Mouse (Mus musculus): ENCODE measurements around the gene Kncn. TPM values are rescaled to one million over a fixed set of nuclear protein-coding genes. Genes with fewer than 3 reads are reported as not detected.

Gene Kncn
- polyA plus RNA-seq, 1 experiment from 2014 or later = not detected

Other genes starting within 250 kb of the Kncn start
- 0.54 and 0.93 TPM in 2 replicates for gene Cyp4b1, start 236.7 kb upstream of the Kncn start, polyA plus RNA-seq (2015; fragmentation: Nextera tagmentation; extraction: Ambion mirVana)
- 16.3 and 17.5 TPM in 2 replicates for gene Efcab14, start 146.7 kb upstream of the Kncn start, polyA plus RNA-seq (2015; fragmentation: Nextera tagmentation; extraction: Ambion mirVana)
- gene Tex38, start 103.4 kb upstream of the Kncn start, polyA plus RNA-seq (2015; fragmentation: Nextera tagmentation; extraction: Ambion mirVana) = 0.58 and 0.66 TPM in 2 replicates
- gene Atpaf1, start 99.6 kb upstream of the Kncn start, polyA plus RNA-seq (2015; fragmentation: Nextera tagmentation; extraction: Ambion mirVana) = 35.2 and 42.8 TPM in 2 replicates
- 5.6 and 6.5 TPM in 2 replicates for gene Mob3c, start 56.3 kb upstream of the Kncn start, polyA plus RNA-seq (2015; fragmentation: Nextera tagmentation; extraction: Ambion mirVana)
- gene Mknk1, start 45.2 kb upstream of the Kncn start, polyA plus RNA-seq (2015; fragmentation: Nextera tagmentation; extraction: Ambion mirVana) = 25.9 and 27.5 TPM in 2 replicates
- gene 6430628N08Rik, start 6.3 kb downstream of the Kncn start, polyA plus RNA-seq (2015; fragmentation: Nextera tagmentation; extraction: Ambion mirVana) = 0.27 and 0.28 TPM in 2 replicates
- gene Dmbx1, start 55.5 kb downstream of the Kncn start, polyA plus RNA-seq (2015; fragmentation: Nextera tagmentation; extraction: Ambion mirVana) = 10.9 and 12.7 TPM in 2 replicates
- 26.3 and 26.7 TPM in 2 replicates for gene Faah, start 133.5 kb downstream of the Kncn start, polyA plus RNA-seq (2015; fragmentation: Nextera tagmentation; extraction: Ambion mirVana)
- 12.3 and 13.5 TPM in 2 replicates for gene Nsun4, start 169.5 kb downstream of the Kncn start, polyA plus RNA-seq (2015; fragmentation: Nextera tagmentation; extraction: Ambion mirVana)
- 406 and 430 TPM in 2 replicates for gene Uqcrh, start 190.7 kb downstream of the Kncn start, polyA plus RNA-seq (2015; fragmentation: Nextera tagmentation; extraction: Ambion mirVana)
- 74.4 and 74.5 TPM in 2 replicates for gene Lrrc41, start 190.9 kb downstream of the Kncn start, polyA plus RNA-seq (2015; fragmentation: Nextera tagmentation; extraction: Ambion mirVana)
- 7.9 and 9.3 TPM in 2 replicates for gene Rad54l, start 239.3 kb downstream of the Kncn start, polyA plus RNA-seq (2015; fragmentation: Nextera tagmentation; extraction: Ambion mirVana)
- gene Pomgnt1, start 239.4 kb downstream of the Kncn start, polyA plus RNA-seq (2015; fragmentation: Nextera tagmentation; extraction: Ambion mirVana) = 70.5 and 72.4 TPM in 2 replicates

Measured in midbrain, embryonic 15.5 days (tissue).